Mouse (Mus musculus): ENCODE results near the gene Gm13101. TPM values are rescaled to one million over a fixed set of nuclear protein-coding genes. Genes with fewer than 3 reads are reported as not detected.
"Not testable (repeated sequence)": the region's sequence is repeated elsewhere in the genome, so short reads cannot be mapped to it uniquely, and the experiment has no call there.

Gene Gm13101
- not detected for total RNA-seq (2022)

DNA sequence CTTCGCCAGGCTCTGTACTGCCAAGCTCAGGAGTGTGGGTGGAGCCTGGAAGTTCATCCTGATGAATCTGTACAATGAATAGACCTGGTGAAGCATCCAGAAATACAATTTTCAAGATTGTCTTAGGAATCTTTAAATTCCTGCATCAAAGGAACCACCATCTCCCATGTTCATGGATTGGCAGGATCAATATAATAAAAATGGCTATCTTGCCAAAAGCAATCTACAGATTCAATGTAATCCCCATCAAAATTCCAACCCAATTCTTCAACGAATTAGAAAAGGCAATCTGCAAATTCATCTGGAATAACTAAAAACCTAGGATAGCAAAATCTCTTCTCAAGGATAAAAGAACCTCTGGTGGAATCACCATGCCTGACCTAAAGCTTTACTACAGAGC is at the start of gene Gm13101:
Gm13101 (minus strand) TSS at position 101 of the 400 bp plus-strand sequence.
- DNase-seq (ENCODE audit: low spot score) = not testable (repeated sequence)

DNA sequence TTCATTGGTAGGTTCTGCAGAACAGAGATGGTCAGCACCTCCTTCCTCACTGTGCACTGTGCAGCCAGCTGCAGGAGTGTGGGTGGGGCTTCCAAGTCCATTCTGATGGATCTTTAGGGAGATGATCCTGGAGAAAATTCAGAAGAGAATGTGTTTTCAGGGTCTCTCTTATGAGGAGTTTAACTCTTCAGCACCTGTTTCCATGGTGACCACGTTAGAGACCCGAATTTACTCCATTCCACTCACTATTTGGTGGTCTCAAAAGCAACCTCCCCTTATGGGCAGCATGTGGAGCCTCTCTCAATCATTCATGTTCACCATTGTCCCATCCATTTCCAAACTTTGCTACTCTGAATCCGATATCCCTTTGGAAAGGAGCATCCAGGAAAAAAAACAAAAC is 27.5 kb upstream of the Gm13101 start, which contains the start of gene Pramef17:
Pramef17 (minus strand) TSS at position 101 of the 400 bp plus-strand sequence.
- DNase-seq (ENCODE audit: low spot score) = not testable (repeated sequence)

DNA sequence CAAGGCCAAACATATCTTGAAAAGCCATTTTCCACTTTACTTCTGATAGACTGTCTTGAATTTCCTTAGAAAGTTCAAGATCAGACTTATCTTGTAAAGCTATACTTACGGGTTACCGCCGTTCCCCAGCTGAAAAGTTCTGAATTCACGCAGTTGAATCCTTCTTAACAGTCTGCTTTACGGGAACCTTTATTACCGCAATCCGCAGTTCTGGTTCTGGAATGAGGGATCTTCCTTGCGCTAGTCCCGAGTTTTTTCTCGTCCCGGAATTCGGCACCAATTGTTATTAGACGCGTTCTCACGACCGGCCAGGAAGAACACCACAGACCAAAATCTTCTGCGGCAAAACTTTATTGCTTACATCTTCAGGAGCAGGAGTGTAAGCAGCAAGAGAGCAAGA is 21.4 kb upstream of the Gm13101 start:
- peak; percentile 62 for DNase-seq (ENCODE audit: low spot score)

DNA sequence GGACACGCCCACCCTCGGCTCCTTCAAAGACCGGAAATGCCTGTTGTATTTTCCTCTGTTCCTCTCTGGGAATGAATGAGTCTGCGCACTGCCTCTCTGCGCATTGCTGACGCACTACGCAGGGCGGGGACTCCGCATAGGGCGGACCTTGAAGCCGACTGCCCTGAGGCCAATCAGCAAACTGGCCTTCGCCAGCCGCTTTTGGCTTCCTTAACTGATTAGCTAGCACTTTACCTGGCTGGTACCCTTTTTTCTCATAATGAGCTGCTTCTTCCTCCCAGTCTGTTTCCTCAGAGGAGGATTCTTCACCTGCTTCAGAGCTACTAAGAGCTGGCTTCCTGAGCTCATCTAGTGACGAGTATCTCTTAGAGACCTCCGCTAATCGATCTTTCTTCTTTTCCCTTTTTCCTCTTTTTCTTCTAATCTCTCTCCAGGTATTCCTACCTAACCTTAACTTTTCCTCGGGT is 20.8 kb upstream of the Gm13101 start:
- DNase-seq (ENCODE audit: low spot score) = peak; percentile 79

DNA sequence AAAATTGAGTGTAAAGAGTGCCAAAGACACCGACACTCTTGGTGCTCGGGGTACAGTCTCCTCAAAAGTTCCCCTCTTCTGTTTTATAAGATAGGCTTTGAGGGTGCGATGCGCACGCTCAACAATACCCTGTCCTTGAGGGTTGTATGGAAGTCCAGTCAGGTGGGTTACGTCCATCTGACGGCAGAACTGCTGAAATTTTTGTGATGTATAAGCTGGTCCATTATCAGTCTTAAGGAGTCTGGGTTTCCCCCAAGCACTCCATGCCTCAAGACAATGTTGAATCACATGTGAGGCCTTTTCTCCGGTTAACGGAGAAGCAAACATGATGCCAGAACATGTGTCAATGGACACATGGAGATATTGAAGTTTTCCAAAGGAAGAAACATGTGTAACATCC is 19.0 kb upstream of the Gm13101 start:
- DNase-seq (ENCODE audit: low spot score) = peak; percentile 36

DNA sequence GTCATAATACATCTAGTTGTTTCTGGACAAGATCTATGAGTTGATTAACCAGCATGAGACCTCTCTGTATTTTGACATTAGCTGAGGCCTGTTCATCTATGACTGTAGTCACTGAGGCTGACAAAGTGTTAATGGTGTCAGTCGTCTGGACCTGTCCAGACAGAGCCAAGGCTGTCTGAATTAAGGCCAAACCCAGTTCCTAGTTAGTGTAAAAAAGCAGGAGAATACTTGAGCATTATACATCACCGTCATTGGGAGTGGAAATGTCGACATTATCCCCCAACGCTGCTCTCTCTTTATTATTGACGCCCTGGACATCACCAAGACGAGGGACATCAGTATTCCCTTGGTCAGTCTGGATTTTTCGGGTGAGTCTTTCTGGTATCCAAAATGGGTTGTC is 18.4 kb upstream of the Gm13101 start:
- peak; percentile 12 for DNase-seq (ENCODE audit: low spot score)

DNA sequence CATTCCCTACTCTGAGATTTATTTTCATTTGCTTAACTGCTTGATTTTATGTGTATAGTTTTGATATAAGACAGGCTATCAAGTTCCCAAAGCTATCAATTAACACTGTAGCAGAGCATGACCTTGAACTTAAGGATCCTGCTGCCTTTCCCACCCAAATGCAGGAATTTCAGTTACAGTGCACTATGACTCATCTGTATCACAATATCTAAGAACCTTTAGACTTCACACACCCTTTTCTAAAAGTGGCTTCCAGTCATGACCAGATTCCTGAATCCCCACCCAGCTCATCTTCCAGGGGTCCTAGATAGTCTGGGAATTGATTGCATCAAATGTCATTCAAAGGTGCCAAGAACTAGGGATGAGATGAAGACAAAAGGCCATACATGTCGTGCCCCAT is 16.7 kb upstream of the Gm13101 start:
- DNase-seq (ENCODE audit: low spot score) = not testable (repeated sequence)

DNA sequence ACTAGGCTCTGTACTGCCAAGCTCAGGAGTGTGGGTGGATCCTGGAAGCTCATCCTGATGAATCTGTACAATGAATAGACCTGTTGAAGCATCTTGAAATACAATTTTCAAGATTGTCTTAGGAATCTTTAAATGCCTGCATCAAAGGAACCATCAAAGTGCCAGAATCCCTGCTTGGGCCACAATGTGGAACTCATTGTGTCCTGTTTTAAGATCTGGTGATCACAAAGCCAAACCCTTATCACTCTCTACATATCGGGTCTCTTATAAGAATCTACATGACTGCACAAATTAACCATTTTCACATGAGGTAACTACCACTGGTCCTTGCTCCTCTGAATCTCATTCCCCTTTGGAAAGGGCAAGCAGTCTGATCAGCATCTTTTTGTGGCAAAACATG is 15.8 kb downstream of the Gm13101 start, which contains the start of gene Pramef25:
Pramef25 (minus strand) TSS at position 101 of the 400 bp plus-strand sequence.
- DNase-seq (ENCODE audit: low spot score) = not testable (repeated sequence)

Other genes with a start within 250 kb of the Gm13101 start
- gene Gm13078, start 247.5 kb downstream of the Gm13101 start, total RNA-seq (2022) = not detected
- gene Gm13023, start 177.6 kb downstream of the Gm13101 start, total RNA-seq (2022) = not detected
- not detected for gene Gm13084, start 150.9 kb downstream of the Gm13101 start, total RNA-seq (2022)
- not detected for gene Gm13103, start 120.5 kb downstream of the Gm13101 start, total RNA-seq (2022)
- gene Pramef6, start 66.6 kb downstream of the Gm13101 start, total RNA-seq (2022) = not detected
- not detected for gene Pramef25, start 15.9 kb downstream of the Gm13101 start, total RNA-seq (2022)
- not detected for gene Pramef17, start 27.4 kb upstream of the Gm13101 start, total RNA-seq (2022)
- not detected for gene Pramel4, start 92.2 kb upstream of the Gm13101 start, total RNA-seq (2022)
- not detected for gene Gm13102, start 139.5 kb upstream of the Gm13101 start, total RNA-seq (2022)
- not detected for gene Oog3, start 195.7 kb upstream of the Gm13101 start, total RNA-seq (2022)
- not detected for gene Oog2, start 223.8 kb upstream of the Gm13101 start, total RNA-seq (2022)
- not detected for gene C87977, start 246.4 kb upstream of the Gm13101 start, total RNA-seq (2022)